Mouse (Mus musculus): Measurements from ENCODE around the gene Ap2s1. TPM values are rescaled to one million over a fixed set of nuclear protein-coding genes. Genes with fewer than 3 reads are reported as not detected.
A peak's percentile ranks its signal among the peaks of the same experiment; 100 is the strongest.
"Not testable (repeated sequence)": the region's sequence is repeated elsewhere in the genome, so short reads cannot be mapped to it uniquely, and the experiment has no call there.

The Ap2s1 gene
- polyA plus RNA-seq (2016; fragmentation: Nextera tagmentation; extraction: Ambion mirVana), result 278 and 281 TPM in 2 replicates

DNA sequence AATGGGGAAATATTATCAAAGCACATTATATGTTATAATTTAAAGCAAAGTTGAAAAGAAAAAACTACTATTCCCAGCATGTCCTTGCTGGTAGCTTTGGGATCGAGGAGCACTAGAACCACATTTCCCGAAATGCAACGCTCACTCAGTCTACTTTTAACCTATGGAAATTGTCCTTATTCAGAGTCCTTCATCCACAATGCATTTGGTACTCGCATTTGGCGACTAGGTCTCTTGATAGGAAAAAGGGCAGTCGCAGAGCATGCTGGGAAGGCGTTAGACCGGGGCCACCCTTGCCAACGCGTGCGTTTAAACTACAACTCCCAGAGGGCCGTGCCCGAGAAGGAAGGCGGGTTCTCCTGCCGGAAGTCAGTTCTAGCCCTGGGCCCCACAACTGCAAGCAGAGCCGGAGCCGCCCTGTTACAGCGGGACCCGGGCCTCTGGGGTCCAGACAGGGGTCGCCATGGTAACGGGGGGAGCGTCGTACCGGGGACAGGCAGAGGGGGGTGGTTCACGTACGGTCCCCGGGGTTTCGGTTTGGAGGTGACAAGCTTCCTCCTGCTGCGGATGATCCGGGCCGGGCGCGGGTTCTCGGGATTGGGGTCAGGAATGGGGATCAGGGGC is at the start of gene Ap2s1:
Ap2s1 (plus strand) TSS at position 338 of the 624 bp plus-strand sequence.
- Histone ChIP-seq H3K27ac (replicated peaks) (peak within 1 kb of the TSS; percentile 82), H3K36me3 (peaks cover 8% of the 10 kb centered on the region), H3K27me3 (ENCODE audit: low read depth, poor library complexity, severe bottlenecking) (no peaks in the 10 kb centered on the region), H3K4me1 (peaks cover 18% of the 10 kb centered on the region), H3K9me3 (replicated peaks) (no peaks in the 10 kb centered on the region), H3K4me3 (peak within 1 kb of the TSS; percentile 72)
- under 1% methylated on average over 34 of the region's 34 CpGs for WGBS
- peak; percentile 97 for DNase-seq (ENCODE audit: low spot score)

DNA sequence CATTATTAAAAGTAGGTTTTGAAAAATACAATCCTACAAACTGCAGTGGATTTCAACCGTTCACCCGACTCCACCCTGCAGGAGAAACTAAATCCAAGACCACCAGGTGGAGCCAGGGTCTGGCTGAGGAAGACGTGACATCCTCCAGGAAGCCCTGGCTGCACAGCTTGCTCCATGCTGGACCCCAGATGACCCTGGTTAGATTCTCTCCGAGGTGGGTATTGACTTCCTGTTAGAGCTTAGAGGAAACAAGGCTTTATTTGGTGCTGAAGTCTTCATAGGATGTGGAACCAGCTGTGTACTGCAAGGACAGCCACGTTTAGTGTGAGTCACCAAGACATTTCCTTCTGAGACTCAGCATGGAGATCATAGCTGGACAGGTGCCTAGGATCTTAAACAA is 49.0 kb upstream of the Ap2s1 start:
- no peak for DNase-seq (ENCODE audit: low spot score)
- WGBS, result 82% methylated on average over 5 of the region's 5 CpGs
- H3K27ac ChIP-seq (replicated peaks), result no peak overlapping the region
- no peak overlapping the region for H3K4me3 ChIP-seq
- H3K27me3 ChIP-seq (ENCODE audit: low read depth, poor library complexity, severe bottlenecking), result no peaks in the 10 kb centered on the region
- H3K4me1 ChIP-seq, result no peaks in the 10 kb centered on the region
- no peaks in the 10 kb centered on the region for H3K36me3 ChIP-seq
- H3K9me3 ChIP-seq (replicated peaks), result peaks cover 10% of the 10 kb centered on the region; the same call in 1 of the 2 replicates

DNA sequence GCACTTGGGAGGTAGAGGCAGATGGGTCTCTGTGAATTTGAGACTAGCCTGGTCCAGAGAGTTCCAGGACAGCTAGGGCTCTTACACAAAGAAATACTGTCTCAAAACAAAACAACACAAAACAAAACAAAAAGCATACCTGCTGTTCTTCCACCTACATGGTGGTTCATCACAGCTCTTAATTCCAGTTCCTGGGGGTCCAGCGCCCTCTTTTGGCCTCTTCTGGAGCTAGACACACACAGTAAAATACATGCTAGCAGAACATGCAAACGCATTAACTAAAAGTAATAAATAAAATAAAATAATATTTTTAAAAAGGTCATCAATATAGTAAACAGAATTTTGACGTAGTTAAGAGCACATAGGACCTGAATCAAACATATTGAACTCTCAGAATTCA is 43.2 kb upstream of the Ap2s1 start:
- Histone ChIP-seq H3K27me3 (ENCODE audit: low read depth, poor library complexity, severe bottlenecking) (no peaks in the 10 kb centered on the region), H3K27ac (replicated peaks) (no peak overlapping the region), H3K4me1 (no peaks in the 10 kb centered on the region), H3K4me3 (no peak overlapping the region), H3K9me3 (replicated peaks) (no peaks in the 10 kb centered on the region), H3K36me3 (no peaks in the 10 kb centered on the region)
- 42% methylated on average over 3 of the region's 3 CpGs for WGBS
- no peak for DNase-seq (ENCODE audit: low spot score)

DNA sequence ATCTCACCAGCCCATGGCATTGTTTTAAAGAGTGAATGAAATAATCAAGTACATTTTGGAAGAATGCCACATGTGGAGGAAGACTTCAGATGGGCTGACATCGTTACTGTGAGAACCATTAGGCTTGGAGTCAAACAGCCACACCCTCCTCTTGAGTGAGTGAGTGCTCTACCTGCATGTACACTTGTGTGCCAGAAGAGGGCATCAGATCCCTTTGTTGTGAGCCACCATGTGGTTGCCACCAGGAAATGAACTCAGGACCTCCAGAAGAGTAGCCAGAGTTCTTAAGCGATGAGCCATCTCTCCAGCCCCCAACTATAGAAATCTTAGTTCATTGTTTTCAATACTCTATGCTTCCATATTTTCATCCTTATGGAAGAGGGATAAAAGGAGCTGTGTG is 39.2 kb upstream of the Ap2s1 start:
- H3K9me3 ChIP-seq (replicated peaks), result no peaks in the 10 kb centered on the region
- 52% methylated on average over 2 of the region's 2 CpGs for WGBS
- DNase-seq (ENCODE audit: low spot score), result no peak
- no peaks in the 10 kb centered on the region for H3K4me1 ChIP-seq
- no peaks in the 10 kb centered on the region for H3K36me3 ChIP-seq
- no peak overlapping the region for H3K4me3 ChIP-seq
- H3K27ac ChIP-seq (replicated peaks), result no peak overlapping the region
- no peaks in the 10 kb centered on the region for H3K27me3 ChIP-seq (ENCODE audit: low read depth, poor library complexity, severe bottlenecking)

DNA sequence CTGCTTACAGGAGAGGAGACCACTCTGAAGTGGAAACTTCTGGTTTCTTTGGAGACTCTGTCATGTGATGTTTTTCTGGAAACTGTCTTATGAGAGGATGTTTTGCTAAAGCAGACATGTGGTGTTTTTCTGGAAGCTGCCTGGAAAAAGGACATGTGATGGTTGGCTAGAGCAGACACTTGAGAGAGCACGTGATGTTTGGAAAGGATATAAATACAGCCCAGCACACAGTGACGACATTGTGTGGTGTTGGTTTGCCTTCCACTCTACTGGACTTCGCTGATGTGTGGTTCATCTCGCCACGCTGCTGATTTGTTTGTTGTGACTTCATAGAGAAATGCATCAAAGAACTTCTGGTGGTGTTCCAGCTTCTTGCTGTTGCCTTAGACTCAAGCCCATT is 37.6 kb upstream of the Ap2s1 start:
- no peak overlapping the region for H3K27ac ChIP-seq (replicated peaks)
- DNase-seq (ENCODE audit: low spot score), result no peak
- no peaks in the 10 kb centered on the region for H3K4me1 ChIP-seq
- 90% methylated on average over 5 of the region's 5 CpGs for WGBS
- H3K27me3 ChIP-seq (ENCODE audit: low read depth, poor library complexity, severe bottlenecking), result no peaks in the 10 kb centered on the region
- no peaks in the 10 kb centered on the region for H3K36me3 ChIP-seq
- H3K9me3 ChIP-seq (replicated peaks), result no peaks in the 10 kb centered on the region
- H3K4me3 ChIP-seq, result no peak overlapping the region

DNA sequence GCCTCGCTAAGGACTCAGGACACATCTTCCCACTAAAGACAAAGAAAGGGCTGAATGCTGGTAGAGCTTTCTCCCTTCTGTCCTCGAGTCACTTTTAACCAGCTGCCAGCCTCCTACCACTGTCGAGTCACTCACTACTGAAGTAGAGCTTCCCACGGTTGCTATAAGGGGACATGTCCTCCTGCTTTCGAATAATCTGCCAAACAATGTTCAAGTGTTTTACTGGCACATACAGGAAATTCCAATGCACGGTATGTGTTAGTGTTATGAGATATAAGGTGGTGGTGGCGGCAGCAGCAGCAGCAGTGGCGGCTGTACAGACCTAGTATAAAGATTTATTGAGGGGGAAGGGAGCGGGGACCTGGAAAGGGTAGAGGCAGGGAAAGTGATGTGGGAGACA is 31.8 kb upstream of the Ap2s1 start:
- WGBS, result 72% methylated on average over 9 of the region's 9 CpGs
- H3K9me3 ChIP-seq (replicated peaks), result no peaks in the 10 kb centered on the region
- peaks cover 8% of the 10 kb centered on the region; the same call in 1 of the 2 replicates for H3K27me3 ChIP-seq (ENCODE audit: low read depth, poor library complexity, severe bottlenecking)
- 0 out of 2 replicates have a peak, but pooled peaks cover 2% of the 10 kb centered on the region for H3K4me1 ChIP-seq
- no peak overlapping the region for H3K27ac ChIP-seq (replicated peaks)
- no peaks in the 10 kb centered on the region for H3K36me3 ChIP-seq
- H3K4me3 ChIP-seq, result no peak overlapping the region
- no peak for DNase-seq (ENCODE audit: low spot score)

DNA sequence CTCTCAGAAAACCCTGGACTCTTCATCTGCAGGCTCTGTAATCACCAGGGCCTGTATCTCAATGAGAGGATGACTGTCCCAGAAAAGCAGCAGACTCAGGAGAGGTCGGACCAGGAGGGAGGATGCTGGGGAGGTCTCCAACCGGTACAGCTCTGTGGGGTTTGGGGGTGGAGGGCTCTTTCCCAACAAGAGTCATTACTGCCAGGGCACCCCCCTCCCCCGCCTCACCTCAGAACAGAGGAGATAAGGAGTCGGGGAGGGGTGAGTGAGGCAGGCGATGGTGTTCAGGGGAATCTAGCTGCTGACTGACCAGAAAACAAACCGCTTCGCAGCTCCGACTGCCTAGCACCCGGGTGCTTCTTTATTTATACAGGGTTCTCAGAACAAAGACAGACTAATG is 30.0 kb upstream of the Ap2s1 start:
- Histone ChIP-seq H3K9me3 (replicated peaks) (no peaks in the 10 kb centered on the region), H3K36me3 (no peaks in the 10 kb centered on the region), H3K27me3 (ENCODE audit: low read depth, poor library complexity, severe bottlenecking) (peaks cover 8% of the 10 kb centered on the region; the same call in 1 of the 2 replicates), H3K4me3 (no peak overlapping the region), H3K4me1 (0 out of 2 replicates have a peak, but pooled peaks cover 2% of the 10 kb centered on the region), H3K27ac (replicated peaks) (no peak overlapping the region)
- 27% methylated on average over 9 of the region's 9 CpGs for WGBS
- no peak for DNase-seq (ENCODE audit: low spot score)

DNA sequence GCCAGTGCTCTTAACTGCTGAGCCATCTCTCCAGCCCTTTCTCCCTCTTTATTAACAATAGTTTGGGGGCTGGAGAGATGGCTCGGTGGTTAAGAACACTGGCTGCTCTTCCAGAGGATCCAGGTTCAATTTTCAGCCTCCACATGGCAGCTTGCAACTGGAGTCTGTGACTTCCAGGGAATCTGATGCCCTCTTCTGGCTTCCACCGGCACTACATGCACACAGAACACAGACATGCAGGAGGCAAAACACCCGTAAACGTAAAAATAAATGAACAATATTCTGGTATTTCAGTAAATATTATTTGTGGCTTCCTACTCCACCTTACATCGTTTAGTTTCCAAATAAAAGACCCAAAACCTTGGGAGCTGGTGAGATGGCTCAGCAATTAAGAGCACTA is 27.6 kb upstream of the Ap2s1 start:
- no peak for DNase-seq (ENCODE audit: low spot score)

DNA sequence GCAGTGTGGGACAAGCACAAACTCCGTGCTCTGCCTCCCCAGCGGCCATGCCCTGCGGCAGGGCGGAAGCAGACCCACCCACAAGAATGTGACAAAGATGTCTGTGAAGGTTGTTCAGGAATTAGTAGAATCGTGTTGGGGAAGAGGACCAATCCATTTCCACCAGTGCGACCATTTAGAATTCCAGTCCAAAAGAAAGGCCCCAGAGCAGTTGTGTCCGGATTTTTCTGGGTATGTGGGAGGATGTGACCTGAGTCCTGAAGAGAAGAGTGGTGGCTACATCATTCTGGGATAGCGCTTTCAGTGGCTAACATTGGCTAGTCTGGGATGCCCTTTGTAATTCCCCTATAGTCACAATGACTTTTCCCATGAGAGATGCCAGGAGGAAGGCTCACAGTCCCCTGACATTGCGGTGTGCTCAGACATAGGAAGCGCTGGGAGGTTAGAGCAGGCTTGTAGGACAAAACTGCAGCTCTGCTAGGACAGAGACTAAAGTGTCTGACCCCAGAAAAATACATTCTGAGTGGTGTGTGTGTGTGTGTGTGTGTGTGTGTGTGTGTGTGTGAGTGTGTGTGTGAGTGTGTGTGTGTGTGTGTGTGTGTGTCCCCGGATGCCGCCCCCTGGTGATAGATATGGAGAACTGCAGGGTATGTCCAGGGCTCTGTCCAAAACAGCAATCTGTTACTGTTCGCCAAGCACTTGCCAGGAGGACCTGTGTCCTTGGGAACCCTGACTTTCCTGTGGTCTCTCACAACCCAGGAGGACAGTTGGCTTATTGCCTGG is 25.4 kb upstream of the Ap2s1 start:
- Histone ChIP-seq H3K4me3 (no peak overlapping the region), H3K9me3 (replicated peaks) (no peaks in the 10 kb centered on the region), H3K27ac (replicated peaks) (no peak overlapping the region), H3K36me3 (no peaks in the 10 kb centered on the region), H3K4me1 (peaks cover 8% of the 10 kb centered on the region; the same call in 1 of the 2 replicates), H3K27me3 (ENCODE audit: low read depth, poor library complexity, severe bottlenecking) (peaks cover 5% of the 10 kb centered on the region; the same call in 1 of the 2 replicates)
- 77% methylated on average over 13 of the region's 13 CpGs for WGBS
- DNase-seq (ENCODE audit: low spot score), result no peak

More for the DNA sequence above, 27.6 kb upstream of the Ap2s1 start:
- Histone ChIP-seq H3K9me3 (replicated peaks) (no peaks in the 10 kb centered on the region), H3K27ac (replicated peaks) (no peak overlapping the region), H3K4me1 (0 out of 2 replicates have a peak, but pooled peaks cover 2% of the 10 kb centered on the region), H3K4me3 (no peak overlapping the region), H3K27me3 (ENCODE audit: low read depth, poor library complexity, severe bottlenecking) (peaks cover 8% of the 10 kb centered on the region; the same call in 1 of the 2 replicates), H3K36me3 (no peaks in the 10 kb centered on the region)
- 76% methylated on average over 5 of the region's 5 CpGs for WGBS

DNA sequence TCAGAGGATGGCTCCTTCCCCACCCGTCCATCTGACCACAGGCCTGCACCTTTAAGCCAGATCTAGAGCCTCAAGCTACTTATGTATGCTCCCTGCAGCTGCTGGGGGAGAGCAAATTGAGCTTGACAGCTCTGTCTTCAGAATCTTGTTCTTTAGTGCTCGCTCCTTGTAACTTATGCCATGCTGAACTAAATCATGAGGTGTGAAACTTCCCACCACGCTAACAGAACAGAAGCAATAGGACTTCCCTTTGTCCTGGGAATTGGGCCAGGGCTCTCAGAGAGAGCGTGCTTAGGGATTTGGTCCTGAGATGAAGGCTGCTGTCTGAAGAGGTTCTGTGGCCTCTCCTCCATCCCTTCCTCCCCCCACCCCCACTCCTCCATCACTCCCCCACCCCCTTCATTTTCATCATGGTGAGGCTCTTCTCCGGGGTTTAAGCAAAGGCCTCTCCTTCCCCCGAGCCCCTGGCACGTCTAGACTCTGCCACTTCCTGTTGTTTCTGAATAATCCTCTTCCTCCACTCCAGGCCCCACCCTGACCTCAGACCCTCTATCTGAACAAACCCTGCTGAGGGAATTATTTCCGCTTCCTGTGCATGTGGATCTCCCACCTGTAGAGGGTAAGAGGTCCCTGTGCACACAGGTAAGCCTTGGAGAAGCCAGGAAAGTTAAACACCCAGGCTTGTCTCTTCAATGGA is 21.6 kb upstream of the Ap2s1 start:
- not testable (repeated sequence) for H3K9me3 ChIP-seq (replicated peaks); H3K4me3 ChIP-seq; DNase-seq (ENCODE audit: low spot score); H3K27ac ChIP-seq (replicated peaks); H3K27me3 ChIP-seq (ENCODE audit: low read depth, poor library complexity, severe bottlenecking); H3K36me3 ChIP-seq; H3K4me1 ChIP-seq
- 53% methylated on average over 8 of the region's 8 CpGs for WGBS

DNA sequence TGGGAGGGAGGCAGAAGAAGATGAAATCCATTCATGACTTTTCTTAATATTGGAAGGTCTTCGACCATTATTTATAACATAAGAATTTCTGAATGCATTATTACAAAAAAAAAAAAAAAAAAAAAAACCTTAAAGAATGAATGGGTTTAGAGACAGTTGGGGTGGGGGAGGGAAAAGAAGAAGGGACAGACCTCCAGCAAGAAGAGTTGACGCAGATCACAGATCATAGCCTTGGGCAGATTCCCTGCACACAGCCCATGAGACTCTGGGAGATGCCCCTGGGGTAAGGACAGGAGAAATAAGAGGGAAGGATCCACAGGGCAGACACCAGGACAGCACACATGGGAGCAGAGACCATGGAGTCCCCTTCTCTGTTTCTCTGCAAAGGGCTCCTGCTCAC is 16.6 kb upstream of the Ap2s1 start, which contains the start of gene Ceacam9:
Ceacam9 (plus strand) TSS at position 301 of the 400 bp plus-strand sequence.
- no peak for DNase-seq (ENCODE audit: low spot score)
- H3K36me3 ChIP-seq, result no peaks in the 10 kb centered on the region
- WGBS, result 78% methylated on average over 2 of the region's 2 CpGs
- no peak within 1 kb of the TSS for H3K4me3 ChIP-seq
- no peak within 1 kb of the TSS for H3K27ac ChIP-seq (replicated peaks)
- H3K27me3 ChIP-seq (ENCODE audit: low read depth, poor library complexity, severe bottlenecking), result no peaks in the 10 kb centered on the region
- no peaks in the 10 kb centered on the region for H3K9me3 ChIP-seq (replicated peaks)
- peaks cover under 1% of the 10 kb centered on the region; the same call in 1 of the 2 replicates for H3K4me1 ChIP-seq

DNA sequence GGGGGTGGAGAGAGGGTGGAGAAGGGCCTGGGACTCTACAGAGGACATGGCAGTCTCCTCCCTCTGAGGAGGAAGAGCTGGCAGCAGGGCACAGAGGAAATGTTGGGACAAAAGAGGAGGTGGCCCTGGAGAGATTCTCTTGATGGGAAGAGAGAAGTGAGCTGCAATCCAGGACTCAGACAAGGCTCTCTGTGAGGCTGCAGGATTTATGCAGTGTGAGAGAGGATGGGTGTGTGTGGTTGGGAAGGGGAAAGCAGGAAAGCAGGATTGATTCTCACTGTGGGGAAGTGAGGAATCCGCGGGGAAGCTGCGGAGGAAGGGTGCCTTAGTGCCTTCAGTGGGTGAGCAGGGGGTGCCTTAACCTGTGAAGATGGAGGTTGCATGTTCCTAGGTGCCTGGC is 15.7 kb upstream of the Ap2s1 start:
- 72% methylated on average over 3 of the region's 3 CpGs for WGBS
- not testable (repeated sequence) for H3K27me3 ChIP-seq (ENCODE audit: low read depth, poor library complexity, severe bottlenecking); H3K27ac ChIP-seq (replicated peaks); H3K9me3 ChIP-seq (replicated peaks); H3K36me3 ChIP-seq; DNase-seq (ENCODE audit: low spot score); H3K4me1 ChIP-seq; H3K4me3 ChIP-seq
